ENCODE assay signal across 14 mouse cellular contexts in the genomic region with DNA sequence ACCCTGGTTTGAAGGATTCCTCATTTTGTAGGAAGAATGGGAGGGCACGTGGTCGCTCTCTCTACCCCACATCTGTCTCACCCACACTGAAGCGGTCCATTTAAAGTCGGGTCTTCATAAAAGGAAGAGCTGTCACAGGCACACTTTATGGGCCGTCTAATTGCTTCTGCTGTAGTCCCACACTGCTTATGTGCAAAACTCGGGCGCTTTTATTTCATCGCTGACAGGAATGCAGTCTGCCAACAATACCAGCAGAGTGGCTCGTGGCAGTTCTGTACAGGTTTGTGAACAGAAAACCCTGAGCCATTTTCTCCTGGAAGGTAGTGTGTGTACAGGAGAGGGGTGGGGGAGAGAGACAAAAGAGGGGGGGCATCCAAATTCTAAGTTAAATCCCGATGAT. TPM values are rescaled to one million over a fixed set of nuclear protein-coding genes. Genes with fewer than 3 reads are reported as not detected.
DNase-seq lines count a peak whose midpoint lies in the region; ATAC-seq and TF ChIP-seq lines count a peak whose summit lies in the region.
"Had no signal": no experiment of that assay in that cellular context is flagged by ENCODE, and none has a peak within 500 bp of the region (broad histone marks: within the 10 kb centered on the region; RNA-seq: fewer than 3 reads in every experiment).

No protein-coding gene starts in this region.

- no peak overlapping the region for H3K4me2 ChIP-seq in lung, embryonic 14.5 days
- no peak overlapping the region for H3K4me2 ChIP-seq in stomach, embryonic 16.5 days (ENCODE audit: low read depth, low read length)
- H3K4me2 ChIP-seq: stomach, embryonic 15.5 days had no signal

- H3K4me1 ChIP-seq in lung, embryonic 14.5 days (ENCODE audit: insufficient read depth): peaks cover 3% of the 10 kb centered on the region
- peaks cover 30% of the 10 kb centered on the region for H3K4me1 ChIP-seq in stomach, embryonic 16.5 days (ENCODE audit: control insufficient read depth, insufficient read depth, low read length)

- H3K27me3 ChIP-seq in lung, embryonic 14.5 days (ENCODE audit: insufficient read depth, low read length): no peaks in the 10 kb centered on the region
- H3K27me3 ChIP-seq in stomach, embryonic 16.5 days (ENCODE audit: control insufficient read depth, insufficient read depth, low read length): no peaks in the 10 kb centered on the region
- H3K27me3 ChIP-seq: stomach, embryonic 15.5 days had no signal

- 30% methylated on average over 10 of the region's 10 CpGs for WGBS in lung, embryonic 14.5 days
- WGBS in stomach, embryonic 16.5 days: 26% methylated on average over 10 of the region's 10 CpGs

- no peaks in the 10 kb centered on the region for H3K9me3 ChIP-seq in lung, embryonic 14.5 days (ENCODE audit: low read depth, low read length)
- no peaks in the 10 kb centered on the region for H3K9me3 ChIP-seq in stomach, embryonic 16.5 days (replicated peaks; ENCODE audit: control insufficient read depth, low read length)
- H3K9me3 ChIP-seq: stomach, embryonic 15.5 days had no signal

- no peaks in the 10 kb centered on the region for H3K36me3 ChIP-seq in lung, embryonic 14.5 days (ENCODE audit: insufficient read depth)
- no peaks in the 10 kb centered on the region for H3K36me3 ChIP-seq in stomach, embryonic 16.5 days (ENCODE audit: control insufficient read depth, insufficient read depth, low read length)
- H3K36me3 ChIP-seq: stomach, embryonic 15.5 days had no signal

- no peak overlapping the region for H3K27ac ChIP-seq in lung, embryonic 14.5 days (ENCODE audit: low read depth)
- H3K27ac ChIP-seq in stomach, embryonic 16.5 days (ENCODE audit: low read length): peak overlapping the region; percentile 29; the same call in 1 of the 2 replicates
- H3K27ac ChIP-seq: liver, embryonic 14.5 days; stomach, embryonic 15.5 days had no signal

- H3K9ac ChIP-seq in lung, embryonic 14.5 days: no peak overlapping the region
- H3K9ac ChIP-seq in stomach, embryonic 16.5 days (ENCODE audit: low read length): no peak overlapping the region
- H3K9ac ChIP-seq: liver, embryonic 14.5 days; stomach, embryonic 15.5 days had no signal

- peak; percentile 52; the same call in 1 of the 2 replicates for ATAC-seq in lung, embryonic 14.5 days (ENCODE audit: insufficient read depth)
- no peak for ATAC-seq in stomach, embryonic 16.5 days (ENCODE audit: insufficient read depth, low FRiP score)

- no peak overlapping the region for H3K4me3 ChIP-seq in lung, embryonic 14.5 days (ENCODE audit: low read depth, low read length)
- no peak overlapping the region for H3K4me3 ChIP-seq in stomach, embryonic 16.5 days (replicated peaks; ENCODE audit: low read length)
- H3K4me3 ChIP-seq: stomach, embryonic 15.5 days had no signal

- no peak for TF ChIP-seq CTCF in lung, embryonic 14.5 days (IDR thresholded peaks at IDR 0.05; ENCODE audit: low read depth)

- DNase-seq in embryo, embryonic 10 days (ENCODE audit: low spot score): peak; percentile 22
- no peak for DNase-seq in embryo, embryonic 9.5 days (ENCODE audit: extremely low spot score)
- peak; percentile 51 for DNase-seq in lung, embryonic 14.5 days
- no peak for DNase-seq in lung, postnatal 36 days
- peak; percentile 77 for DNase-seq in mesoderm, embryonic 11.5 days (ENCODE audit: low read depth, low spot score)
- DNase-seq in left cerebral cortex, adult 11 months (ENCODE audit: low spot score): no peak
- DNase-seq in adrenal gland, adult 2 months: no peak
- DNase-seq: adrenal gland, postnatal 36 days; cerebellum, adult 11-12 months; heart, adult 18-20 months; kidney, postnatal 36 days had no signal

RNA-seq across cellular contexts. Expression of gene Crim1, which starts 23.9 kb away (rescaled TPM):
- 3.1 and 5.7 TPM in 2 replicates for polyA plus RNA-seq in lung, embryonic 14.5 days (2014; fragmentation: Nextera tagmentation; extraction: Ambion mirVana)
- polyA plus RNA-seq in stomach, embryonic 16.5 days (2015; fragmentation: Nextera tagmentation; extraction: Ambion mirVana): 3.5 and 3.9 TPM in 2 replicates
- 10 to 100 TPM; 30.8 to 32.5 TPM for total RNA-seq in adrenal gland, adult 2 months (2021)
- polyA plus RNA-seq in adrenal gland, adult 2 months (2012; rRNA removed): 12.9 and 18.8 TPM in 2 replicates

Comparison
In these comparisons a context has a peak if more than half of its experiments do, and no peak if none do; other contexts are left out.
1. DNase-seq: peak in embryo, embryonic 10 days (single experiment), lung, embryonic 14.5 days (single experiment) and mesoderm, embryonic 11.5 days (single experiment); none in embryo, embryonic 9.5 days (single experiment), lung, postnatal 36 days (single experiment), left cerebral cortex, adult 11 months (single experiment) and adrenal gland, adult 2 months (single experiment).